In the genomic region with DNA sequence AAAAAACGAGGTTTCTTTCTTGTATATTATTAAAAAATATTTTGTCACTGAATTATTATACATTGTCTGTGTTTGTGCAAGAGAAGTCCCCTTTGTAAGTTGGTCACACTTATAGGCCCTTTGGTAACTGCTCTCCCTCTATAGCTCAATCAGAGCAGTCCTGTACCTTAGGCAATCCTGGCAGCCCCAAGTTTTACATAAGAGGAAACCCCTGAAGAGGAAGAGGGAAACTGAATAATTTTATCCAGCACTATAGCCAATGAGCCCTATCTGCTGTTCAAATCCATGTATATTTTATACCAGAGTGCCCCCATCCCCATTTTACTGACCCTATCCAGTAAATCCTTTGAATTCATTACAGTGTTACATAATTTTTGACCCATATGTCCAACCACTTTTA, we compare ENCODE assay signal across 8 mouse cellular contexts. TPM values are rescaled to one million over a fixed set of nuclear protein-coding genes. Genes with fewer than 3 reads are reported as not detected.
DNase-seq lines count a peak whose midpoint lies in the region; ATAC-seq lines count a peak whose summit lies in the region.

No protein-coding gene starts in this region.

- H3K36me3 ChIP-seq in heart, embryonic 13.5 days: peaks cover 6% of the 10 kb centered on the region
- no peaks in the 10 kb centered on the region for H3K36me3 ChIP-seq in neural tube, embryonic 11.5 days (ENCODE audit: control insufficient read depth, insufficient read depth, low read length)
- H3K36me3 ChIP-seq in limb, embryonic 13.5 days: peaks cover 9% of the 10 kb centered on the region

- no peak for DNase-seq in heart, postnatal 25 days (ENCODE audit: low spot score)
- no peak for DNase-seq in neural tube, embryonic 11.5 days (ENCODE audit: low spot score)
- no peak for DNase-seq in neural tube, embryonic 10.5 days (ENCODE audit: extremely low spot score, low spot score)
- no peak for DNase-seq in right cerebral cortex, postnatal 25 days
- DNase-seq in right cerebral cortex, adult 2 months (ENCODE audit: low spot score in 2 of 2): no peak
- no peak for DNase-seq in spleen, postnatal 4 days (ENCODE audit: low spot score in 2 of 2)

- peak overlapping the region; percentile 79 for H3K9ac ChIP-seq in heart, embryonic 13.5 days
- H3K9ac ChIP-seq in neural tube, embryonic 11.5 days (ENCODE audit: low read length): no peak overlapping the region
- H3K9ac ChIP-seq in limb, embryonic 13.5 days: no peak overlapping the region

- intact Hi-C loops in heart, postnatal 25 days (cut with DNase I): loop anchor here (2.0 to 5.0 kb wide), 2 partner anchors 14 to 426 kb away; no protein-coding TSS in a partner anchor

- peak overlapping the region; percentile 42 for H3K4me3 ChIP-seq in heart, embryonic 13.5 days
- peak overlapping the region; percentile 13 for H3K4me3 ChIP-seq in neural tube, embryonic 11.5 days (ENCODE audit: low read depth, low read length)
- H3K4me3 ChIP-seq in limb, embryonic 13.5 days: 0 out of 2 replicates have a peak overlapping the region, but pooled peaks have one; percentile 22

- H3K27me3 ChIP-seq in heart, embryonic 13.5 days (replicated peaks): no peaks in the 10 kb centered on the region
- H3K27me3 ChIP-seq in neural tube, embryonic 11.5 days (ENCODE audit: control insufficient read depth, insufficient read depth, low read length): no peaks in the 10 kb centered on the region
- no peaks in the 10 kb centered on the region for H3K27me3 ChIP-seq in limb, embryonic 13.5 days

- 14% methylated on average over 1 of the region's 1 CpGs for WGBS in heart, embryonic 13.5 days
- 20% methylated on average over 1 of the region's 1 CpGs for WGBS in neural tube, embryonic 11.5 days
- 54% methylated on average over 1 of the region's 1 CpGs for WGBS in limb, embryonic 13.5 days

- H3K4me1 ChIP-seq in heart, embryonic 13.5 days: peaks cover 46% of the 10 kb centered on the region
- peaks cover 9% of the 10 kb centered on the region; the same call in 1 of the 2 replicates for H3K4me1 ChIP-seq in neural tube, embryonic 11.5 days (ENCODE audit: control insufficient read depth, insufficient read depth, low read length)
- H3K4me1 ChIP-seq in limb, embryonic 13.5 days: peaks cover 25% of the 10 kb centered on the region

- H3K9me3 ChIP-seq in heart, embryonic 13.5 days: no peaks in the 10 kb centered on the region
- H3K9me3 ChIP-seq in neural tube, embryonic 11.5 days (ENCODE audit: control insufficient read depth, low read length): no peaks in the 10 kb centered on the region
- 0 out of 2 replicates have a peak, but pooled peaks cover 5% of the 10 kb centered on the region for H3K9me3 ChIP-seq in limb, embryonic 13.5 days

- peak overlapping the region; percentile 80 for H3K27ac ChIP-seq in heart, embryonic 13.5 days (replicated peaks)
- H3K27ac ChIP-seq in neural tube, embryonic 11.5 days (ENCODE audit: low read depth, low read length): no peak overlapping the region
- no peak overlapping the region for H3K27ac ChIP-seq in limb, embryonic 13.5 days

- peak overlapping the region; percentile 68 for H3K4me2 ChIP-seq in heart, embryonic 13.5 days
- H3K4me2 ChIP-seq in neural tube, embryonic 11.5 days (ENCODE audit: low read depth): peak overlapping the region; percentile 40
- H3K4me2 ChIP-seq in limb, embryonic 13.5 days (replicated peaks): peak overlapping the region; percentile 45

- ATAC-seq in heart, embryonic 13.5 days (ENCODE audit: extremely low read depth, insufficient number of reproducible peaks, low FRiP score, low TSS enrichment): no peak
- no peak for ATAC-seq in neural tube, embryonic 11.5 days (ENCODE audit: insufficient read depth, low FRiP score, low TSS enrichment)
- no peak for ATAC-seq in limb, embryonic 13.5 days (ENCODE audit: low FRiP score, low read depth)

RNA-seq across cellular contexts. Expression of a gene that starts 1.4 kb away (rescaled TPM):
- polyA plus RNA-seq in heart, embryonic 13.5 days (2015; fragmentation: Nextera tagmentation; extraction: Ambion mirVana): 32.9 and 37.0 TPM in 2 replicates
- total RNA-seq in heart, postnatal 25 days (2021): 100 to 1,000 TPM; 444 to 447 TPM
- 53.7 and 57.0 TPM in 2 replicates for polyA plus RNA-seq in neural tube, embryonic 11.5 days (2014; fragmentation: Nextera tagmentation; extraction: Ambion mirVana)
- polyA plus RNA-seq in limb, embryonic 13.5 days (2015; fragmentation: Nextera tagmentation; extraction: Ambion mirVana): 34.4 and 35.7 TPM in 2 replicates
